Mouse (Mus musculus): Measurements from ENCODE around the gene Nfix.
"Not testable (repeated sequence)": the region's sequence is repeated elsewhere in the genome, so short reads cannot be mapped to it uniquely, and the experiment has no call there.

Nfix gene

GRCm38 (mm10) chr8:84697166-84698130, 102.7 kb downstream of the Nfix start:
- Histone ChIP-seq H3K36me3 (ENCODE audit: control insufficient read depth, insufficient read depth, low read length, poor library complexity, severe bottlenecking) (no peaks in the 10 kb centered on the region; the same call in 1 of the 2 replicates), H3K27me3 (ENCODE audit: control insufficient read depth, insufficient read depth, low read length, poor library complexity, severe bottlenecking) (no peaks in the 10 kb centered on the region)
- DNase-seq (ENCODE audit: low read depth, low spot score): peak; percentile 76

- DNase-seq (ENCODE audit: low read depth, low spot score): no peak
- Histone ChIP-seq H3K27me3 (ENCODE audit: control insufficient read depth, insufficient read depth, low read length, poor library complexity, severe bottlenecking) (no peaks in the 10 kb centered on the region), H3K36me3 (ENCODE audit: control insufficient read depth, insufficient read depth, low read length, poor library complexity, severe bottlenecking) (peaks cover 2% of the 10 kb centered on the region; the same call in 1 of the 2 replicates)
These were observed 105.0 kb downstream of the Nfix start for GRCm38 (mm10) chr8:84695140-84695539.

GRCm38 (mm10) chr8:84693332-84693731, 106.8 kb downstream of the Nfix start:
- no peaks in the 10 kb centered on the region for H3K27me3 ChIP-seq (ENCODE audit: control insufficient read depth, insufficient read depth, low read length, poor library complexity, severe bottlenecking)
- DNase-seq (ENCODE audit: low read depth, low spot score): no peak
- peaks cover 2% of the 10 kb centered on the region; the same call in 1 of the 2 replicates for H3K36me3 ChIP-seq (ENCODE audit: control insufficient read depth, insufficient read depth, low read length, poor library complexity, severe bottlenecking)

- Histone ChIP-seq H3K27me3 (ENCODE audit: control insufficient read depth, insufficient read depth, low read length, poor library complexity, severe bottlenecking) (no peaks in the 10 kb centered on the region), H3K36me3 (ENCODE audit: control insufficient read depth, insufficient read depth, low read length, poor library complexity, severe bottlenecking) (peaks cover 2% of the 10 kb centered on the region; the same call in 1 of the 2 replicates)
- peak; percentile 94 for DNase-seq (ENCODE audit: low read depth, low spot score)
These were observed 110.8 kb downstream of the Nfix start for GRCm38 (mm10) chr8:84689091-84689915.

GRCm38 (mm10) chr8:84687705-84688100, 112.4 kb downstream of the Nfix start, which contains the start of gene Nacc1:
Gene Nacc1, minus strand, starts transcription at chr8:84687862.
- Histone ChIP-seq H3K27me3 (ENCODE audit: control insufficient read depth, insufficient read depth, low read length, poor library complexity, severe bottlenecking) (no peaks in the 10 kb centered on the region), H3K36me3 (ENCODE audit: control insufficient read depth, insufficient read depth, low read length, poor library complexity, severe bottlenecking) (peaks cover 2% of the 10 kb centered on the region; the same call in 1 of the 2 replicates)
- peak; percentile 88 for DNase-seq (ENCODE audit: low read depth, low spot score)

GRCm38 (mm10) chr8:84687003-84687704, 113.0 kb downstream of the Nfix start:
- Histone ChIP-seq H3K36me3 (ENCODE audit: control insufficient read depth, insufficient read depth, low read length, poor library complexity, severe bottlenecking) (peaks cover 2% of the 10 kb centered on the region; the same call in 1 of the 2 replicates), H3K27me3 (ENCODE audit: control insufficient read depth, insufficient read depth, low read length, poor library complexity, severe bottlenecking) (no peaks in the 10 kb centered on the region)
- DNase-seq (ENCODE audit: low read depth, low spot score): peak; percentile 40

GRCm38 (mm10) chr8:84686191-84687002, 113.7 kb downstream of the Nfix start, which contains the start of gene Trmt1:
Gene Trmt1, plus strand, starts transcription at chr8:84686307.
- Histone ChIP-seq H3K27me3 (ENCODE audit: control insufficient read depth, insufficient read depth, low read length, poor library complexity, severe bottlenecking) (no peaks in the 10 kb centered on the region), H3K36me3 (ENCODE audit: control insufficient read depth, insufficient read depth, low read length, poor library complexity, severe bottlenecking) (peaks cover 2% of the 10 kb centered on the region; the same call in 1 of the 2 replicates)
- peak; percentile 21 for DNase-seq (ENCODE audit: low read depth, low spot score)

- Histone ChIP-seq H3K36me3 (ENCODE audit: control insufficient read depth, insufficient read depth, low read length, poor library complexity, severe bottlenecking) (no peaks in the 10 kb centered on the region), H3K27me3 (ENCODE audit: control insufficient read depth, insufficient read depth, low read length, poor library complexity, severe bottlenecking) (no peaks in the 10 kb centered on the region)
- DNase-seq (ENCODE audit: low read depth, low spot score): no peak
These were observed 115.6 kb downstream of the Nfix start for GRCm38 (mm10) chr8:84684537-84684936.

- no peak for DNase-seq (ENCODE audit: low read depth, low spot score)
- H3K27me3 ChIP-seq (ENCODE audit: control insufficient read depth, insufficient read depth, low read length, poor library complexity, severe bottlenecking): no peaks in the 10 kb centered on the region
- H3K36me3 ChIP-seq (ENCODE audit: control insufficient read depth, insufficient read depth, low read length, poor library complexity, severe bottlenecking): no peaks in the 10 kb centered on the region
These were observed 117.9 kb downstream of the Nfix start for GRCm38 (mm10) chr8:84682257-84682656.

GRCm38 (mm10) chr8:84681476-84681875, 118.7 kb downstream of the Nfix start:
- no peaks in the 10 kb centered on the region for H3K27me3 ChIP-seq (ENCODE audit: control insufficient read depth, insufficient read depth, low read length, poor library complexity, severe bottlenecking)
- no peak for DNase-seq (ENCODE audit: low read depth, low spot score)
- no peaks in the 10 kb centered on the region for H3K36me3 ChIP-seq (ENCODE audit: control insufficient read depth, insufficient read depth, low read length, poor library complexity, severe bottlenecking)

GRCm38 (mm10) chr8:84677305-84677704, 122.8 kb downstream of the Nfix start:
- DNase-seq (ENCODE audit: low read depth, low spot score): no peak
- peaks cover 4% of the 10 kb centered on the region; the same call in 1 of the 2 replicates for H3K36me3 ChIP-seq (ENCODE audit: control insufficient read depth, insufficient read depth, low read length, poor library complexity, severe bottlenecking)
- H3K27me3 ChIP-seq (ENCODE audit: control insufficient read depth, insufficient read depth, low read length, poor library complexity, severe bottlenecking): no peaks in the 10 kb centered on the region

- not testable (repeated sequence) for DNase-seq (ENCODE audit: low read depth, low spot score); H3K27me3 ChIP-seq (ENCODE audit: control insufficient read depth, insufficient read depth, low read length, poor library complexity, severe bottlenecking); H3K36me3 ChIP-seq (ENCODE audit: control insufficient read depth, insufficient read depth, low read length, poor library complexity, severe bottlenecking)
These were observed 129.7 kb downstream of the Nfix start for GRCm38 (mm10) chr8:84670295-84671006.

Measured in splenic B cell, adult 2 months (primary cell).